Mouse (Mus musculus) natural killer cell, adult 2 months (primary cell): Measurements from ENCODE around the gene Gm6169.
A peak's percentile ranks its signal among the peaks of the same experiment; 100 is the strongest.
"Not testable (repeated sequence)": the region's sequence is repeated elsewhere in the genome, so short reads cannot be mapped to it uniquely, and the experiment has no call there.

Source experiments
- DNase-seq, 2 experiments: peaks; one replicate each; pipeline ENCODE4 v3.0.0; 2022; ENCODE audit warnings: low spot score in 2 of 2

The Gm6169 gene

DNA sequence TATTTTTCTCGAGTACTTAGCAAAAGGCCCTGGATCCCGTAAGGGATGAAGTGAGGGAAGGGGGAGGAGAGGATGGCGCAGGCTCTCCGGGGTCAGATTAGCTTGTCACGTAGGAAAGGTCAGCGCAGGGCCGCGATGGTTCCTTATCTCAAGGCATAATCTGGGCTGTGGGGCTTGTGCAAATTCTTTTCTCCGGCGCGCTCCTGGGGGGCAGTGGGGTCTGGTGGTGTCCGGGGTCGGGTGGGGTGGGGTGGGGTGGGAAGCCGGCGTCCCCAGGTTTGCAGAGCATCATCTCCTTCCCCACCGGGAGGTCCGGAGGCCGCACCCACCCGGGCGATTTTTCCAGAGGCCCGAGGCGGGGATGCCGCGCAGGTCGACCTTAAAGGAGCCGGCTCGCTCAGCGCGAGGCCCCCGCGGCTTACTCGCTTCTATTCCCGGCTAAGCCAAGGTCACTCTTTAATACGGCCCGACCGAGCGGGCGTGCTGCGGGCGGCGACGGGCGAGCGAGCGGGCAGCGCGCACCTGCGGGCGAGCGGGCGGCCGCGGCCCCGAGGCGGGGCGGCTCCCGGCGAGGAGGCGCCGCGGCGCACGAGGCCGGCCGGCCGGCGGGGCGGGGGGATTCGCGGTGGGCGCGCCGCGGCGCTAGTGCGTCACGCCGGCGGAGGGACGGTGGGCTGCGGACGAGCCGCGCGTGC is 28.0 kb downstream of the Gm6169 start:
- DNase-seq, result no peak

GRCm38 (mm10) chr13:97068151-97068550 is 30.9 kb downstream of the Gm6169 start:
- DNase-seq, result no peak

DNA sequence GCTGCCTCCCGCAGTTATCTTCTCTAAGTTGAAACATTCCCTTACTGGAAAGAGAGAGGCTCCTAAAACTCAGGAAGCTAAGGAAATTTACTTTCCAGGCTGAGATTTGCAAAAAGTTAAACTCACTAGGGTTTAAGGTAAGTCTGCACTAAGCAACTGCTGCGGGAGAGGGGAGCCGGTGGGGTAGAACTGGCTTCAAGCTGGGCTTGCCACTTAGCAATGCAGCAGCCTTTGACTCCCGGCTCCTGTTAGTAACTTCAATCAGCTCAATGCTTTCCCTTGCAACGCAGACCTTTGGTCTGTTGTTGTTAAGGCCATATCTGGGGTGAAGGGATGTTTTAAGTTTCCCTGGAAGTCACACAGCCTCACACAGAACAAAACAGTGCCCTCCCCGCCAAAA is 31.3 kb downstream of the Gm6169 start:
- DNase-seq, result no peak

- no peak for DNase-seq
Observed at GRCm38 (mm10) chr13:97066649-97067550, 32.1 kb downstream of the Gm6169 start, which contains the start of gene Fam169a. Gene Fam169a (plus strand): TSS chr13:97067286.

DNA sequence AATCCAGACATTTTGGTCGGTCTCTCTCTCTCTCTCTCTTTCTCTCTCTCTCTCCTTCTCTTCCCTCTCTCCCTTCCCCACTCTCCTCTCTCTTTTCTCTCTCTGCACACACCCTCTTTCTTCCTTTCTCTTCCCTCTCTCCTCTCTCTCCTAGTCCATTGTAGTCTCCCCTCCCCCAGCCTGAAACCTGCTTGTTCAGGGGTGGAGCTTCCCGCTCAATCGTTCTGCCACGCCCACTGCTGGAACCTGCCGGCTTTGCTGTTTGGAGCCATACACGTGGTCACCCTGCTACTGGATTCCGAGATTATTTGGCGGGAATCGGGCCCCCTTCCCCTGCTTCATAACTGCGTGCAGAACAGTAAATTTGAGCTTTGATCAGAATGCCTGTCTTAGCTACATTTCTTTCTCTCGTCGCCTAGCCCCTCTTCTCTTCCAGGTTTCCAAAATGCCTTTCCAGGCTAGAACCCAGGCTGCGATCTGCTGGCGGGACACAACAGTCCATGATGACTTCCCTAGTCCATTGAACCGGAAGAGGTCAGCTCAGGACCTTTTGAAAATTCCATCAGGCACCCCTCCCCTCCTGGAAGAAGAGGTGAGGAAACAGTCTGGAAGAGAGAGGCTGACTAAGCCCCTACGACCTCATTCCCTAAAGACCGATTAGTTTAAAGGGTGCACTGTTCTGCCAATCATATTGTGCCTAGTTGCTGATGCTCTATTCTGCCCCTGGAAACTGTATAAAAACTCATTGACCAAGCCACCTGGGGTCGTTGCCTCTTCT is 34.0 kb downstream of the Gm6169 start:
- DNase-seq, result not testable (repeated sequence)

GRCm38 (mm10) chr13:97064413-97064812 is 34.6 kb downstream of the Gm6169 start:
- no peak for DNase-seq

DNA sequence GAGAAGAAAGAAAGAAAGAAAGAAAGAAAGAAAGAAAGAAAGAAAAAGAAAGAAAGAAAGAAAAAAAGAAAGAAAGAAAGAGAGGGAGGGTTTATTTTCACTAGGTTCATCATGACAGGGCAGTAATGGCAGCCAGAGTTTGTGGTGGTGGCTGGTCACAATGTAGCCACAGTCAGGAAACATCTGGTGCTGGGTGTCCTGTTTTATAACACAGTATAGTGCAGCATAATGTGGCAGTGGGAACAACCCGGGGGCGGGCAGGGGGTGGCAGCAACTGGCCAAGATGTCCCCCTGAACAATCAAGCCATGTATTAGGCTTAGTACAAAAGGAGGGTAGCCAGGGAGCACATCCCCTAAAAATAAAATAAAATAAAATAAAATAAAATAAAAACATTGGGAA is 35.6 kb downstream of the Gm6169 start:
- no peak for DNase-seq

GRCm38 (mm10) chr13:97062151-97062550 is 36.9 kb downstream of the Gm6169 start:
- DNase-seq, result no peak

DNA sequence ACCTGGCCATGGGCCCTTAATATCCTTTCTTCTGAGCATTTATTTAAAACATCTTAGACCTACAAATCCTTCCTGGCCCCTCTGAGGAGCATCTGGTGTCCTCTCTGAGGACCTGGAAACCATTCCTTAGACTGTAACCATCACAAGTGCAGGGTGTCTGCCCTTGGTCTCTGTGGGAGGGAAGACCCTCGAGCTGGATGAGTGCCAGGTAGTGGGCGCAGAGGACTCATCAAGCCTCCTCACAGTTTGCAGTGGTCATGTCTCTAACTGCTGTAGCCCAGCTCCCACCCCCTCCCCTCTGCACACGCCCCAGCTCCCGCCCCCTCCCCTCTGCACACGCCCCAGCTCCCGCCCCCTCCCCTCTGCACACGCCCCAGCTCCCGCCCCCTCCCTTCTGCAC is 38.7 kb downstream of the Gm6169 start:
- no peak for DNase-seq

GRCm38 (mm10) chr13:97059746-97060145 is 39.3 kb downstream of the Gm6169 start:
- no peak for DNase-seq

DNA sequence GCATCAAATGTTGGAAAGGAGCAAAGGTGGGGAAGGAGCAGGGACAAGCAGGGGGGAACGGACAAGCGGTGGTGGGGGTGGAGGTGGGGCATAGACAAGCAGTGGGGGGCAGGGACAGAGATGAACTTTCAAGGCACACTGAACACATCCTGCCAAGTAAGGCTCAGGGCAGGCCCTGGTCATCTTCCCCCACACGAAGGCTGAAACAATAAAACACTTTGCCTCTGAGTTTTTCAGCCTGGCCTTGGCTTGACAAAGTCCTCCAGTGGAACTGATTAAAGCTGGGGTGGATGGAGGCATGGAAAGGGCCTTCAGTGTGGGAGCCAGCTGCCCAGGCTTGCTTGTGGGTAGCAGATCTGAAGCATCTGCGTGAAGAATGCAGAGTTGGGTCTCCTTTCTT is 41.2 kb downstream of the Gm6169 start:
- DNase-seq, result no peak

- DNase-seq, result no peak
Observed at GRCm38 (mm10) chr13:97053844-97054243, 45.2 kb downstream of the Gm6169 start.

- peak in 1 of 2 experiments; percentile 2 for DNase-seq
Observed at GRCm38 (mm10) chr13:97052667-97053066, 46.4 kb downstream of the Gm6169 start.

DNA sequence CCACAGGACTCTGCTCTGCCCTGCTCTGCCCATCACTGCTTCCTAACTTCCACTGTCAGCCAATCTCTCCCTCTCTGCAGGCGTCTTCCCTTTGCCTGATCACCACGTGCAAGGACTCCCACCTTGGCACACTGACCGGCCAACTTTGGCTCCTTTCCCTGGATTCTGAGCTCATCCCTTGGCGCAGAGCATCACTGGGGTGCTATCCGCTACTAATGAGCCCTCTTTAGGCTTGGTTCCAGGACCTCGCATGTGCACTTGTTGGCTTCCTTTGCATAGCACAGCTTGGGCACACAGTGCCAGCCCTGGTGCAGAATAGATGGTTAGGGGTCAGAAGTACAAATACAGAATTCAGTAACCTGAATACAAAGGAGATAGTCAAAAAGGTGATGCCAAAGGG is 47.9 kb downstream of the Gm6169 start:
- DNase-seq, result no peak
